Mouse (Mus musculus) CH12.LX (cell line): ENCODE results near the gene Hunk. TPM values are rescaled to one million over a fixed set of nuclear protein-coding genes. Genes with fewer than 3 reads are reported as not detected.

ENCODE experiments used
- DNase-seq: peaks from one replicate; pipeline ENCODE4 v3.0.0-alpha.2; 2013; ENCODE audit errors: extremely low read depth
- H3K27ac ChIP-seq: 2 replicates; pipeline ENCODE4 v1.5.1; 2012; ENCODE audit warnings: low read depth, mild to moderate bottlenecking, control low read depth, moderate library complexity; ENCODE audit not compliant: insufficient read depth
- H3K27me3 ChIP-seq: replicated peaks from 2 replicates; pipeline ENCODE3; 2012; ENCODE audit warnings: inconsistent platforms
- H3K36me3 ChIP-seq, 2 experiments: replicated peaks in 1 of 2; 2 replicates each; pipeline versions ENCODE3 to v1.6.1; 2012; ENCODE audit warnings: inconsistent platforms in 1 of 2, low read length in 1 of 2, mild to moderate bottlenecking in 1 of 2, mixed read lengths in 1 of 2, moderate library complexity in 1 of 2; ENCODE audit not compliant: control insufficient read depth in 1 of 2, insufficient read depth in 1 of 2
- H3K4me1 ChIP-seq, 2 experiments: 2 replicates each; pipeline ENCODE4 v1.6.1; 2012; ENCODE audit warnings: inconsistent platforms in 1 of 2, moderate library complexity in 1 of 2; ENCODE audit not compliant: insufficient read depth in 2 of 2, control insufficient read depth in 1 of 2
- H3K4me2 ChIP-seq: 2 replicates; pipeline ENCODE4 v1.6.1; 2012; ENCODE audit warnings: low read depth, mild to moderate bottlenecking, control low read depth; ENCODE audit not compliant: poor library complexity, insufficient read depth, severe bottlenecking
- H3K4me3 ChIP-seq, 3 experiments: fragments of 150-350 bp in 1 of 3; sonication (generic) in 1 of 3; replicated peaks in 1 of 3; 2 replicates each; pipeline versions ENCODE3 to v1.5.1; 2011 to 2012; ENCODE audit warnings: low read depth in 2 of 3, low read length in 2 of 3, mild to moderate bottlenecking in 2 of 3, moderate library complexity in 2 of 3, control low read depth in 1 of 3, improper control_type of control experiment in 1 of 3, inconsistent platforms in 1 of 3, mixed read lengths in 1 of 3; ENCODE audit not compliant: poor library complexity in 1 of 3
- H3K79me2 ChIP-seq: replicated peaks from 2 replicates; pipeline ENCODE4 v1.6.1; 2012; ENCODE audit warnings: mild to moderate bottlenecking, moderate library complexity; ENCODE audit not compliant: control insufficient read depth, poor library complexity, insufficient read depth, severe bottlenecking; ENCODE audit errors: extremely low read depth
- H3K9ac ChIP-seq: 2 replicates; pipeline ENCODE4 v1.6.1; 2012; ENCODE audit warnings: low read depth, mild to moderate bottlenecking, control low read depth, moderate library complexity; ENCODE audit not compliant: insufficient read depth
- H3K9me3 ChIP-seq: replicated peaks from 2 replicates; pipeline ENCODE3; 2012; ENCODE audit warnings: low read length, inconsistent platforms, mixed read lengths
- BHLHE40 ChIP-seq: IDR thresholded peaks from 2 replicates; pipeline ENCODE4 v1.6.1; 2011; ENCODE audit warnings: mild to moderate bottlenecking, low read depth, low read length, improper control_type of control experiment
- ELF1 ChIP-seq: IDR thresholded peaks from 2 replicates; pipeline ENCODE4 v1.6.1; 2014; ENCODE audit warnings: low read depth, mild to moderate bottlenecking, inconsistent platforms, low read length, improper control_type of control experiment
- ETS1 ChIP-seq: conservative IDR thresholded peaks from 2 replicates; pipeline ENCODE4 v1.6.1; 2012; ENCODE audit warnings: low read depth, mild to moderate bottlenecking, inconsistent platforms, low read length, improper control_type of control experiment, moderate library complexity
- KAT2A ChIP-seq: IDR thresholded peaks from 2 replicates; pipeline ENCODE4 v1.6.1; 2012; ENCODE audit warnings: low read length, improper control_type of control experiment, inconsistent platforms; ENCODE audit not compliant: insufficient replicate concordance
- MAFK ChIP-seq: IDR thresholded peaks from 2 replicates; pipeline ENCODE4 v1.6.1; 2011; ENCODE audit warnings: low read length, improper control_type of control experiment; ENCODE audit not compliant: insufficient replicate concordance
- MAX ChIP-seq: IDR thresholded peaks from 2 replicates; pipeline ENCODE4 v1.6.1; 2011; ENCODE audit warnings: low read length, improper control_type of control experiment
- MYC ChIP-seq: IDR thresholded peaks from 2 replicates; pipeline ENCODE4 v1.6.1; 2011; ENCODE audit warnings: low read depth, mild to moderate bottlenecking, improper control_type of control experiment, low read length
- NRF1 ChIP-seq: IDR thresholded peaks from 2 replicates; pipeline ENCODE4 v1.6.1; 2014; ENCODE audit warnings: low read depth, mild to moderate bottlenecking, inconsistent platforms, low read length, improper control_type of control experiment, moderate library complexity
- PAX5 ChIP-seq: IDR thresholded peaks from 2 replicates; pipeline ENCODE4 v1.6.1; 2012; ENCODE audit warnings: low read length, inconsistent platforms, mixed read lengths
- POLR2A ChIP-seq: IDR thresholded peaks from 2 replicates; pipeline ENCODE4 v1.6.1; 2011; ENCODE audit warnings: low read depth, mild to moderate bottlenecking, improper control_type of control experiment, low read length
- RCOR1 ChIP-seq: conservative IDR thresholded peaks from 2 replicates; pipeline ENCODE4 v1.6.1; 2012; ENCODE audit warnings: low read depth, mild to moderate bottlenecking, inconsistent platforms, low read length, improper control_type of control experiment
- SMC3 ChIP-seq: IDR thresholded peaks from 2 replicates; pipeline ENCODE4 v1.6.1; 2011; ENCODE audit warnings: low read depth, low read length, improper control_type of control experiment
- TBP ChIP-seq: conservative IDR thresholded peaks from 2 replicates; pipeline ENCODE4 v1.6.1; 2011; ENCODE audit warnings: low read depth, low read length, improper control_type of control experiment
- ZC3H11A ChIP-seq: IDR thresholded peaks from 2 replicates; pipeline ENCODE4 v1.6.1; 2012; ENCODE audit warnings: low read depth, mild to moderate bottlenecking, inconsistent platforms, low read length, improper control_type of control experiment
- ZKSCAN1 ChIP-seq: IDR thresholded peaks from 2 replicates; pipeline ENCODE4 v1.6.1; 2012; ENCODE audit warnings: low read depth, inconsistent platforms, low read length, improper control_type of control experiment, borderline replicate concordance
- ZMIZ1 ChIP-seq: IDR thresholded peaks from 2 replicates; pipeline ENCODE4 v1.6.1; 2012; ENCODE audit warnings: low read depth, mild to moderate bottlenecking, inconsistent platforms, low read length, improper control_type of control experiment
- dilution Hi-C: fragments of 300-500 bp; cut with MboI; formaldehyde crosslinking; loops from 2 replicates; pipeline ENCODE4 v1.14.3; 2020; ENCODE audit warnings: low sequenced_read_pairs; ENCODE audit not compliant: extremely low pct_unique_long_range_greater_than_20kb, extremely low pct_ligation_motif_present
- in situ Hi-C: fragments of 300-500 bp; cut with MboI; formaldehyde crosslinking; loops from 3 replicates; pipeline ENCODE4 v1.14.3; 2019; ENCODE audit warnings: low sequenced_read_pairs, low pct_ligation_motif_present, low pct_unique_long_range_greater_than_20kb, mixed read lengths
- polyA plus RNA-seq: library from polyadenylated mRNA; unstranded; fragments of >175 nt; gene quantifications from 2 replicates; pipeline ENCODE4 v1.2.1, GENCODE M21; 2012; ENCODE audit warnings: low read depth; ENCODE audit not compliant: insufficient read length
- total RNA-seq, 2 experiments: library from RNA; depleted of rRNA; stranded (reverse); fragments of 300-350 nt in 1 of 2; fragments of >200 nt in 1 of 2; gene quantifications; 2 replicates each; pipeline ENCODE4 v1.2.3; 2012 to 2014

Gene Hunk
- total and polyA plus RNA-seq, 3 experiments, result not detected

- Histone ChIP-seq H3K27me3 (peaks cover 14% of the 10 kb centered on the region), H3K36me3 (no peaks in the 10 kb centered on the region), H3K9me3 (peaks cover 49% of the 10 kb centered on the region), H3K4me2 (no peak overlapping the region), H3K27ac (no peak overlapping the region), H3K4me3 (no peak overlapping the region), H3K9ac (no peak overlapping the region), H3K4me1 (no peaks in the 10 kb centered on the region), H3K79me2 (no peaks in the 10 kb centered on the region)
- in situ Hi-C loops, result no loop called here
- dilution Hi-C loops, result no loop called here
- TF ChIP-seq NRF1 (no peak), SMC3 (no peak), BHLHE40 (no peak), KAT2A (no peak), ZMIZ1 (no peak), ZC3H11A (no peak), POLR2A (no peak), MAX (no peak), TBP (no peak), ELF1 (no peak)
- DNase-seq, result no peak
Observed at GRCm38 (mm10) chr16:90483341-90483740, 97.5 kb downstream of the Hunk start.

DNA sequence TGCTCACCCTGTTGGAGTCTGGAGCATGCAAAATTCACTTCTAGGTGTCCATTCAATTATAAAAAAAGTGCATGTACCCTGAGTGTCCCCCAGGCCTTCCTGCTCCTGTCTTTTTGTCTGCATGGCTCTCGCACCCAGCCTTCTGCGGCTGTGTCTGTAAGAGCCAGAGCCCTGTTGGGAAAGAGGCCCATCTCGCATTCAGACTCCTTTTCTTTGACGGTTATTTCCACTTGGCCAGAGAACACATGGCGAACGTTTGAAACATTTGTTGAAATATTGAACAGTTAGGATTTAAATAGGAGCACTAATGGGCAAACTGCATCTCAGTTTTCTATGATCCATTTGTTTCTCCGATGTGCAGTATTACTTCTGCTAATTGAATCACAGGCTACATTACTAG, 99.3 kb downstream of the Hunk start:
- in situ Hi-C loops (no loop called here), dilution Hi-C loops (no loop called here)
- DNase-seq, result no peak
- peaks cover 26% of the 10 kb centered on the region for H3K27me3 ChIP-seq
- H3K79me2 ChIP-seq, result no peaks in the 10 kb centered on the region
- no peak overlapping the region for H3K27ac ChIP-seq
- H3K4me2 ChIP-seq, result no peak overlapping the region
- H3K4me1 ChIP-seq, result no peaks in the 10 kb centered on the region
- peaks cover 55% of the 10 kb centered on the region for H3K9me3 ChIP-seq
- no peak overlapping the region for H3K9ac ChIP-seq
- no peaks in the 10 kb centered on the region for H3K36me3 ChIP-seq
- no peak overlapping the region for H3K4me3 ChIP-seq
- TF ChIP-seq ETS1, result no peak
- TF ChIP-seq MAFK, result no peak
- no peak for TF ChIP-seq ZMIZ1
- TF ChIP-seq ELF1, result no peak
- TF ChIP-seq RCOR1, result no peak
- TF ChIP-seq PAX5, result no peak
- no peak for TF ChIP-seq MYC
- TF ChIP-seq POLR2A, result no peak
- TF ChIP-seq ZKSCAN1, result no peak
- no peak for TF ChIP-seq MAX
- no peak for TF ChIP-seq ZC3H11A
